Mouse (Mus musculus): ENCODE measurements around the gene 4930402H24Rik. TPM values are rescaled to one million over a fixed set of nuclear protein-coding genes. Genes with fewer than 3 reads are reported as not detected.

The 4930402H24Rik gene
- polyA plus RNA-seq, 1 experiment = 35.2 TPM

- H3K36me3 ChIP-seq (ENCODE audit: control insufficient read depth, insufficient read depth, low read length) = peaks cover 3% of the 10 kb centered on the region; the same call in 1 of the 2 replicates
- no peaks in the 10 kb centered on the region for H3K27me3 ChIP-seq (ENCODE audit: control insufficient read depth, insufficient read depth, low read length)
- H3K4me1 ChIP-seq (replicated peaks; ENCODE audit: control insufficient read depth, insufficient read depth, low read length) = peaks cover 17% of the 10 kb centered on the region
- under 1% methylated on average over 40 of the region's 40 CpGs for WGBS
- peak; percentile 89 for DNase-seq
- TF ChIP-seq CTCF (IDR thresholded peaks at IDR 0.05; ENCODE audit: borderline replicate concordance, control insufficient read depth, extremely low read depth, insufficient read depth, low read length, poor library complexity) (peak; percentile 51; the same call in 1 of the 2 replicates), POLR2A (IDR thresholded peaks at IDR 0.05; ENCODE audit: control insufficient read depth, extremely low read depth, insufficient read depth, low read length, poor library complexity) (peak; percentile 63)
- H3K4me3 ChIP-seq (ENCODE audit: control insufficient read depth, insufficient read depth, low read length) = peak within 1 kb of the TSS; percentile 81
- H3K27ac ChIP-seq (ENCODE audit: control insufficient read depth, insufficient read depth, low read length) = peak within 1 kb of the TSS; percentile 74
Measured at GRCm38 (mm10) chr2:130664102-130664701, 242.0 kb downstream of the 4930402H24Rik start, which contains the start of gene Ddrgk1. Gene Ddrgk1, minus strand, starts transcription at chr2:130664659.

- Histone ChIP-seq H3K27ac (ENCODE audit: control insufficient read depth, insufficient read depth, low read length) (no peak overlapping the region), H3K4me3 (ENCODE audit: control insufficient read depth, insufficient read depth, low read length) (no peak overlapping the region), H3K36me3 (ENCODE audit: control insufficient read depth, insufficient read depth, low read length) (peaks cover 3% of the 10 kb centered on the region; the same call in 1 of the 2 replicates), H3K4me1 (replicated peaks; ENCODE audit: control insufficient read depth, insufficient read depth, low read length) (peaks cover 17% of the 10 kb centered on the region), H3K27me3 (ENCODE audit: control insufficient read depth, insufficient read depth, low read length) (no peaks in the 10 kb centered on the region)
- WGBS = 92% methylated on average over 11 of the region's 11 CpGs
- DNase-seq = no peak
- TF ChIP-seq POLR2A (IDR thresholded peaks at IDR 0.05; ENCODE audit: control insufficient read depth, extremely low read depth, insufficient read depth, low read length, poor library complexity) (no peak), CTCF (IDR thresholded peaks at IDR 0.05; ENCODE audit: borderline replicate concordance, control insufficient read depth, extremely low read depth, insufficient read depth, low read length, poor library complexity) (no peak)
Measured at GRCm38 (mm10) chr2:130663342-130663741, 242.9 kb downstream of the 4930402H24Rik start.

- Histone ChIP-seq H3K36me3 (ENCODE audit: control insufficient read depth, insufficient read depth, low read length) (peaks cover 15% of the 10 kb centered on the region; the same call in 1 of the 2 replicates), H3K27ac (ENCODE audit: control insufficient read depth, insufficient read depth, low read length) (no peak overlapping the region), H3K4me1 (replicated peaks; ENCODE audit: control insufficient read depth, insufficient read depth, low read length) (peaks cover 5% of the 10 kb centered on the region), H3K27me3 (ENCODE audit: control insufficient read depth, insufficient read depth, low read length) (no peaks in the 10 kb centered on the region), H3K4me3 (ENCODE audit: control insufficient read depth, insufficient read depth, low read length) (no peak overlapping the region)
- no peak for DNase-seq
- WGBS = 99% methylated on average over 10 of the region's 10 CpGs
- TF ChIP-seq CTCF (IDR thresholded peaks at IDR 0.05; ENCODE audit: borderline replicate concordance, control insufficient read depth, extremely low read depth, insufficient read depth, low read length, poor library complexity) (no peak), POLR2A (IDR thresholded peaks at IDR 0.05; ENCODE audit: control insufficient read depth, extremely low read depth, insufficient read depth, low read length, poor library complexity) (no peak)
Measured at GRCm38 (mm10) chr2:130658530-130658929, 247.7 kb downstream of the 4930402H24Rik start.

- H3K27me3 ChIP-seq (ENCODE audit: control insufficient read depth, insufficient read depth, low read length) = no peaks in the 10 kb centered on the region
- no peak for DNase-seq
- 97% methylated on average over 6 of the region's 6 CpGs for WGBS
- H3K27ac ChIP-seq (ENCODE audit: control insufficient read depth, insufficient read depth, low read length) = no peak overlapping the region
- no peaks in the 10 kb centered on the region for H3K4me1 ChIP-seq (replicated peaks; ENCODE audit: control insufficient read depth, insufficient read depth, low read length)
- TF ChIP-seq CTCF (IDR thresholded peaks at IDR 0.05; ENCODE audit: borderline replicate concordance, control insufficient read depth, extremely low read depth, insufficient read depth, low read length, poor library complexity) (no peak), POLR2A (IDR thresholded peaks at IDR 0.05; ENCODE audit: control insufficient read depth, extremely low read depth, insufficient read depth, low read length, poor library complexity) (no peak)
- no peak overlapping the region for H3K4me3 ChIP-seq (ENCODE audit: control insufficient read depth, insufficient read depth, low read length)
- peaks cover 15% of the 10 kb centered on the region; the same call in 1 of the 2 replicates for H3K36me3 ChIP-seq (ENCODE audit: control insufficient read depth, insufficient read depth, low read length)
Measured at GRCm38 (mm10) chr2:130657541-130657940, 248.7 kb downstream of the 4930402H24Rik start.

GRCm38 (mm10) chr2:130656536-130656935 is 249.7 kb downstream of the 4930402H24Rik start:
- WGBS = 98% methylated on average over 9 of the region's 9 CpGs
- DNase-seq = no peak
- peaks cover 15% of the 10 kb centered on the region; the same call in 1 of the 2 replicates for H3K36me3 ChIP-seq (ENCODE audit: control insufficient read depth, insufficient read depth, low read length)

More at GRCm38 (mm10) chr2:130656536-130656935, 249.7 kb downstream of the 4930402H24Rik start:
- H3K4me1 ChIP-seq (replicated peaks; ENCODE audit: control insufficient read depth, insufficient read depth, low read length) = no peaks in the 10 kb centered on the region
- no peak overlapping the region for H3K4me3 ChIP-seq (ENCODE audit: control insufficient read depth, insufficient read depth, low read length)
- no peak for TF ChIP-seq POLR2A (IDR thresholded peaks at IDR 0.05; ENCODE audit: control insufficient read depth, extremely low read depth, insufficient read depth, low read length, poor library complexity)
- TF ChIP-seq CTCF (IDR thresholded peaks at IDR 0.05; ENCODE audit: borderline replicate concordance, control insufficient read depth, extremely low read depth, insufficient read depth, low read length, poor library complexity) = no peak
- H3K27ac ChIP-seq (ENCODE audit: control insufficient read depth, insufficient read depth, low read length) = no peak overlapping the region
- no peaks in the 10 kb centered on the region for H3K27me3 ChIP-seq (ENCODE audit: control insufficient read depth, insufficient read depth, low read length)

Other genes starting within 250 kb of the 4930402H24Rik start
- gene Ddrgk1, start 241.7 kb downstream of the 4930402H24Rik start, polyA plus RNA-seq (2012; rRNA removed) = 40.9 and 53.0 TPM in 2 replicates
- 42.9 and 43.3 TPM in 2 replicates for gene Itpa, start 238.8 kb downstream of the 4930402H24Rik start, polyA plus RNA-seq (2012; rRNA removed)
- 12.5 and 13.6 TPM in 2 replicates for gene Slc4a11, start 208.9 kb downstream of the 4930402H24Rik start, polyA plus RNA-seq (2012; rRNA removed)
- 14.0 and 14.2 TPM in 2 replicates for gene Atrn, start 89 bp upstream of the 4930402H24Rik start, polyA plus RNA-seq (2012; rRNA removed)
- 12.7 and 14.3 TPM in 2 replicates for gene Gfra4, start 136.7 kb upstream of the 4930402H24Rik start, polyA plus RNA-seq (2012; rRNA removed)
- 4.2 and 7.7 TPM in 2 replicates for gene Adam33, start 157.4 kb upstream of the 4930402H24Rik start, polyA plus RNA-seq (2012; rRNA removed)
- 10.4 and 14.5 TPM in 2 replicates for gene Siglec1, start 180.4 kb upstream of the 4930402H24Rik start, polyA plus RNA-seq (2012; rRNA removed)
- gene Hspa12b, start 220.9 kb upstream of the 4930402H24Rik start, polyA plus RNA-seq (2012; rRNA removed) = 3.1 and 3.5 TPM in 2 replicates
- gene Gm11037, start 227.1 kb upstream of the 4930402H24Rik start, polyA plus RNA-seq (2012; rRNA removed) = not detected in 2 replicates